18 mouse cellular contexts compared by ENCODE assay signal in the genomic region with DNA sequence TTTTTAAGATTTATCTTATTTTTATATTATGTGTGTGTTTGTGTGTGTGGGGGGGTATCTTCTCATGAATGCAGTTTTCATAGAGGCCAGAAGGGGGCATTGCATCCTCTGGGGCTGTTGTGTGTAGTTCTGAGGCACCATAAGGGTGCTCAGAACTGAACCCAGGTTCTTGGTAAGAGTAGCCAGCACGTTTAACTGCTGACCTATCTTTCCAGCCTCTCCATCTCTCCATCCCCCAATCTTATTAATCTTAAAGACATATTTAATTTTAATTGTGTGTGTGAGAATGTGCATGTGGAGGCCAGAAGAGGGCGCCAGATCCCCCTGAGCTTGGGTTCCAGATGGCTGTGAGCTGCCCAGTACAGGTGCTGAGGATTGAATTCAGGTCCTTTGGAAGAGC.
A peak's percentile ranks its signal among the peaks of the same experiment; 100 is the strongest.
DNase-seq lines count a peak whose midpoint lies in the region; ATAC-seq and TF ChIP-seq lines count a peak whose summit lies in the region.
"Had no signal": no experiment of that assay in that cellular context is flagged by ENCODE, and none has a peak within 500 bp of the region (broad histone marks: within the 10 kb centered on the region; RNA-seq: fewer than 3 reads in every experiment).

No protein-coding gene starts in this region.

- H3K9ac ChIP-seq in hindbrain, postnatal 0 days (replicated peaks; ENCODE audit: low read length), result no peak overlapping the region
- H3K9ac ChIP-seq in hindbrain, embryonic 12.5 days, result no peak overlapping the region
- H3K9ac ChIP-seq: hindbrain, embryonic 14.5 days; liver, embryonic 15.5 days; neural tube, embryonic 12.5 days had no signal

- ATAC-seq in hindbrain, postnatal 0 days, result no peak
- ATAC-seq in hindbrain, embryonic 12.5 days (ENCODE audit: low FRiP score), result no peak

- 44% methylated on average over 2 of the region's 2 CpGs for WGBS in hindbrain, postnatal 0 days
- 35% methylated on average over 2 of the region's 2 CpGs for WGBS in hindbrain, embryonic 12.5 days

- 0 out of 2 replicates have a peak, but pooled peaks have one; percentile 23 for TF ChIP-seq CTCF in hindbrain, postnatal 0 days (IDR thresholded peaks at IDR 0.05; ENCODE audit: low read depth)

- no peak for DNase-seq in hindbrain, postnatal 0 days (ENCODE audit: low spot score)
- peak; percentile 12 for DNase-seq in thymus, postnatal 14 days
- DNase-seq in thymus, postnatal 10 days (ENCODE audit: low spot score in 2 of 2), result no peak
- peak; percentile 12 for DNase-seq in c-Kit-positive CD71-positive TER-119-positive erythroid progenitor cells, embryonic 14.5 days (ENCODE audit: low spot score)
- no peak for DNase-seq in frontal cortex, postnatal 36 days (ENCODE audit: low spot score in 2 of 2)
- no peak for DNase-seq in layer of hippocampus, adult 8-10 months (ENCODE audit: low spot score in 2 of 2)
- no peak for DNase-seq in urinary bladder, adult 2 months (ENCODE audit: low spot score)
- DNase-seq: cerebellum, adult 2 months; kidney, postnatal 10 days; layer of hippocampus, postnatal 36 days; retina, postnatal 1 day; thymus, adult 18-20 months had no signal

- H3K4me3 ChIP-seq in hindbrain, postnatal 0 days (ENCODE audit: low read length), result no peak overlapping the region
- H3K4me3 ChIP-seq in hindbrain, embryonic 12.5 days, result no peak overlapping the region
- H3K4me3 ChIP-seq: embryonic facial prominence, embryonic 10.5 days; liver, embryonic 15.5 days; neural tube, embryonic 12.5 days had no signal

- no peaks in the 10 kb centered on the region for H3K36me3 ChIP-seq in hindbrain, postnatal 0 days (ENCODE audit: insufficient read depth, low read length)
- no peaks in the 10 kb centered on the region for H3K36me3 ChIP-seq in hindbrain, embryonic 12.5 days
- H3K36me3 ChIP-seq: embryonic facial prominence, embryonic 10.5 days; liver, embryonic 15.5 days; neural tube, embryonic 12.5 days had no signal

- H3K27ac ChIP-seq in hindbrain, postnatal 0 days, result no peak overlapping the region
- H3K27ac ChIP-seq in hindbrain, embryonic 12.5 days, result no peak overlapping the region
- H3K27ac ChIP-seq: embryonic facial prominence, embryonic 10.5 days; hindbrain, embryonic 14.5 days; liver, embryonic 15.5 days; neural tube, embryonic 12.5 days had no signal

- no peaks in the 10 kb centered on the region for H3K9me3 ChIP-seq in hindbrain, postnatal 0 days (ENCODE audit: low read length)
- H3K9me3 ChIP-seq in hindbrain, embryonic 12.5 days (replicated peaks), result no peaks in the 10 kb centered on the region
- H3K9me3 ChIP-seq: embryonic facial prominence, embryonic 10.5 days; liver, embryonic 15.5 days; neural tube, embryonic 12.5 days had no signal

- no peaks in the 10 kb centered on the region for H3K27me3 ChIP-seq in hindbrain, postnatal 0 days (ENCODE audit: insufficient read depth, low read length)
- no peaks in the 10 kb centered on the region for H3K27me3 ChIP-seq in hindbrain, embryonic 12.5 days
- H3K27me3 ChIP-seq: liver, embryonic 15.5 days; neural tube, embryonic 12.5 days had no signal

- no peak overlapping the region for H3K4me2 ChIP-seq in hindbrain, postnatal 0 days (ENCODE audit: low read depth, low read length)
- no peak overlapping the region for H3K4me2 ChIP-seq in hindbrain, embryonic 12.5 days (replicated peaks)
- H3K4me2 ChIP-seq: hindbrain, embryonic 14.5 days; liver, embryonic 15.5 days; midbrain, embryonic 11.5 days; neural tube, embryonic 12.5 days had no signal

- no peaks in the 10 kb centered on the region for H3K4me1 ChIP-seq in hindbrain, postnatal 0 days (ENCODE audit: insufficient read depth, low read length)
- peaks cover 3% of the 10 kb centered on the region; the same call in 1 of the 2 replicates for H3K4me1 ChIP-seq in hindbrain, embryonic 12.5 days
- H3K4me1 ChIP-seq: neural tube, embryonic 12.5 days had no signal

Comparison
In these comparisons a context has a peak if more than half of its experiments do, and no peak if none do; other contexts are left out.
1. DNase-seq: peak in thymus, postnatal 14 days (single experiment) and c-Kit-positive CD71-positive TER-119-positive erythroid progenitor cells, embryonic 14.5 days (single experiment); none in hindbrain, postnatal 0 days (single experiment), thymus, postnatal 10 days (0 of 2), frontal cortex, postnatal 36 days (0 of 2), layer of hippocampus, adult 8-10 months (0 of 2) and urinary bladder, adult 2 months (single experiment).